Mouse (Mus musculus): ENCODE results near the gene Cacna2d3. TPM values are rescaled to one million over a fixed set of nuclear protein-coding genes. Genes with fewer than 3 reads are reported as not detected.

Cacna2d3 gene
- total and polyA plus RNA-seq, 3 experiments: 0.61 to 0.78 (median 0.70) TPM

DNA sequence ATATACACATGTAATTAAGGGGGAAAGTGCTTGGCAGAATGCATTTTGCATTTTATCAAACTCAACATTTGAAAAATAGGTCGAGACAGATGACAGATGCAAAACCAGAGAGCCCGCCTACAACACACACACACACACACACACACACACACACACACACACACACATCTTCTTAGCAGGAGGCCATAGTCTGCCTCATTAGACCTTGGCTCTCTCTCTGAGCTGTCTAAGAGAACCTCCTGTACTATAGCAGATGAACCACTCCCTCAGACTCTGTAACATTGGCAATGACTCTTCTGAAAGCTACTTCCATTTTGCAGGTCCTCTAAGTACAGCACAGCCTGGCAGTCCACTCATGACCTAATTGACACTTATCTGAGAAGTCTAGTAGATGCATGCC is 330.2 kb downstream of the Cacna2d3 start:
- Histone ChIP-seq H3K27me3 (ENCODE audit: control insufficient read depth, insufficient read depth, low read length) (no peaks in the 10 kb centered on the region), H3K27ac (no peak overlapping the region), H3K79me2 (replicated peaks; ENCODE audit: control insufficient read depth, insufficient read depth, low read length) (no peaks in the 10 kb centered on the region), H3K36me3 (ENCODE audit: control insufficient read depth, insufficient read depth, low read length) (no peaks in the 10 kb centered on the region), H3K4me1 (ENCODE audit: control insufficient read depth, insufficient read depth, low read length) (no peaks in the 10 kb centered on the region), H3K4me3 (no peak overlapping the region), H3K9ac (ENCODE audit: low read depth, low read length) (no peak overlapping the region)
- 90% methylated on average over 2 of the region's 2 CpGs for WGBS
- DNase-seq: no peak
- intact Hi-C loops (cut with DNase I): no loop called here
- TF ChIP-seq CTCF (IDR thresholded peaks at IDR 0.05): no peak
- TF ChIP-seq EP300 (IDR thresholded peaks at IDR 0.05; ENCODE audit: insufficient read depth, low read depth, low read length): no peak
- TF ChIP-seq POLR2A (IDR thresholded peaks at IDR 0.05; ENCODE audit: insufficient read depth, low read depth, low read length): no peak

- Histone ChIP-seq H3K4me1 (ENCODE audit: control insufficient read depth, insufficient read depth, low read length) (no peaks in the 10 kb centered on the region), H3K36me3 (ENCODE audit: control insufficient read depth, insufficient read depth, low read length) (no peaks in the 10 kb centered on the region), H3K79me2 (replicated peaks; ENCODE audit: control insufficient read depth, insufficient read depth, low read length) (no peaks in the 10 kb centered on the region), H3K4me3 (no peak overlapping the region), H3K27me3 (ENCODE audit: control insufficient read depth, insufficient read depth, low read length) (no peaks in the 10 kb centered on the region), H3K27ac (no peak overlapping the region), H3K9ac (ENCODE audit: low read depth, low read length) (no peak overlapping the region)
- no peak for TF ChIP-seq EP300 (IDR thresholded peaks at IDR 0.05; ENCODE audit: insufficient read depth, low read depth, low read length)
- TF ChIP-seq CTCF (IDR thresholded peaks at IDR 0.05): no peak
- TF ChIP-seq POLR2A (IDR thresholded peaks at IDR 0.05; ENCODE audit: insufficient read depth, low read depth, low read length): no peak
- intact Hi-C loops (cut with DNase I): no loop called here
- WGBS: 59% methylated on average over 3 of the region's 3 CpGs
- no peak for DNase-seq
These were observed 333.9 kb downstream of the Cacna2d3 start for GRCm38 (mm10) chr14:29387761-29388160.

DNA sequence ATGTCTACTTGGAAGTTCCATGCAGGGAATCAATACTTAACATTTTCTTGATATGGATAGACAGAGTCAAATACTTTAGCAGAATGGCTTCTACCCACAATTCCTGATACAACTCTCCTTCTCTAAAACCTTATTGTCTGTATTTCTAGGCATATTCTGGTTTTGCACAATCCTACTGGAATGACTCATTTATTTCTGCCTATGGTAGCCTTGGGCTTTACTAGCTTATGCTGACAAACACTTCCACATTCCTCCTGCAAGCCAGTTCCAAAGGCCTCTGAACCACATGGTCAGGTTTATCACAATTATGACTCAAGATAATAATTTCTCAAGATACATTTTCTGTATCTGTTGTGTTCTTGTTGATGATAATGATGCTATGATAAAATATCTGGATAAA is 336.2 kb downstream of the Cacna2d3 start:
- Histone ChIP-seq H3K4me3 (no peak overlapping the region), H3K27ac (no peak overlapping the region), H3K4me1 (ENCODE audit: control insufficient read depth, insufficient read depth, low read length) (no peaks in the 10 kb centered on the region), H3K36me3 (ENCODE audit: control insufficient read depth, insufficient read depth, low read length) (no peaks in the 10 kb centered on the region), H3K79me2 (replicated peaks; ENCODE audit: control insufficient read depth, insufficient read depth, low read length) (no peaks in the 10 kb centered on the region), H3K27me3 (ENCODE audit: control insufficient read depth, insufficient read depth, low read length) (no peaks in the 10 kb centered on the region), H3K9ac (ENCODE audit: low read depth, low read length) (no peak overlapping the region)
- DNase-seq: no peak
- TF ChIP-seq POLR2A (IDR thresholded peaks at IDR 0.05; ENCODE audit: insufficient read depth, low read depth, low read length) (no peak), EP300 (IDR thresholded peaks at IDR 0.05; ENCODE audit: insufficient read depth, low read depth, low read length) (no peak), CTCF (IDR thresholded peaks at IDR 0.05) (no peak)
- intact Hi-C loops (cut with DNase I): no loop called here

DNA sequence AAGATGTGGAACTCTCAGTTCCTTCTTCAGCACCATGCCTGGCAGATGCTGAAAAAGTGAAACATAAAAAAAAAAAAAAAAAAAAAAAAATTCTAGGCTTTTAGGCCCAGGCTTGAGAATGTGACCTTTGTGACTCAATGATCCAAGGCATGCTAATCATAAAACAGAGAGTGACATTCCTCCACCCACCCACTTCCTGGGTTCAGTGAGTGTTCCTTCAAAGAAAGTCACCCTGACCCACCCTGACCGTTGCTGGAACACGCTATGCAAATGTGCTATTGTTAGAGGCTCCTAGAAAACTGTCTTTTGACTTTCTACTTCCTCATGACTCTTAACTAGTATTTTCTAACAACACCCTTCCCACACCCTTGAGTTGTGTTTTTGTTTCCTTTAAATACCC is 338.9 kb downstream of the Cacna2d3 start:
- Histone ChIP-seq H3K4me1 (ENCODE audit: control insufficient read depth, insufficient read depth, low read length) (no peaks in the 10 kb centered on the region), H3K27ac (no peak overlapping the region), H3K4me3 (no peak overlapping the region), H3K36me3 (ENCODE audit: control insufficient read depth, insufficient read depth, low read length) (no peaks in the 10 kb centered on the region), H3K27me3 (ENCODE audit: control insufficient read depth, insufficient read depth, low read length) (no peaks in the 10 kb centered on the region), H3K9ac (ENCODE audit: low read depth, low read length) (no peak overlapping the region), H3K79me2 (replicated peaks; ENCODE audit: control insufficient read depth, insufficient read depth, low read length) (no peaks in the 10 kb centered on the region)
- intact Hi-C loops (cut with DNase I): no loop called here
- no peak for TF ChIP-seq EP300 (IDR thresholded peaks at IDR 0.05; ENCODE audit: insufficient read depth, low read depth, low read length)
- DNase-seq: no peak
- WGBS: 80% methylated on average over 2 of the region's 2 CpGs

DNA sequence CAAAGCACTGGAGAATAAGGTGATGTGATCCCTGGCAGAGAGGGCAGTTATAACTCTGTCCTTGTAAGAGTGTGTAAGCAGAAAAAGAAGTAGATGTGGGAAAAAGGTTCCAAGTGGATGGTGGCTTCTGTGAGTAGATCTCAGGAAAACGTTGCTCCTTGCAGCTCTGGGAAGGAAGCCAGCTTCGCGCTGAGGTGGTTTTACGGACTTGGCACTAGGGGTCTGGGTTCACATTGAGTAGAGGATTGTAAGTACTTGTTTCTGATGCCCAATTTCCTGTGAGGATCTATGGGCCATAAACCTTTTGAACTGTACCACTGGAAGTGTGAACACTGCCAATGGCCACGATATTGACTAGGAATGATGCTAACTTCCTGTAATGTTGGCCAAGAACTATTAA is 354.8 kb downstream of the Cacna2d3 start:
- TF ChIP-seq EP300 (IDR thresholded peaks at IDR 0.05; ENCODE audit: insufficient read depth, low read depth, low read length) (no peak), CTCF (IDR thresholded peaks at IDR 0.05) (no peak), POLR2A (IDR thresholded peaks at IDR 0.05; ENCODE audit: insufficient read depth, low read depth, low read length) (no peak)
- Histone ChIP-seq H3K27me3 (ENCODE audit: control insufficient read depth, insufficient read depth, low read length) (no peaks in the 10 kb centered on the region), H3K79me2 (replicated peaks; ENCODE audit: control insufficient read depth, insufficient read depth, low read length) (no peaks in the 10 kb centered on the region), H3K36me3 (ENCODE audit: control insufficient read depth, insufficient read depth, low read length) (no peaks in the 10 kb centered on the region), H3K9ac (ENCODE audit: low read depth, low read length) (no peak overlapping the region), H3K4me3 (no peak overlapping the region), H3K4me1 (ENCODE audit: control insufficient read depth, insufficient read depth, low read length) (no peaks in the 10 kb centered on the region), H3K27ac (no peak overlapping the region)
- no peak for DNase-seq
- WGBS: 60% methylated on average over 5 of the region's 5 CpGs
- intact Hi-C loops (cut with DNase I): no loop called here

- Histone ChIP-seq H3K27ac (no peak overlapping the region), H3K36me3 (ENCODE audit: control insufficient read depth, insufficient read depth, low read length) (no peaks in the 10 kb centered on the region), H3K4me3 (no peak overlapping the region), H3K27me3 (ENCODE audit: control insufficient read depth, insufficient read depth, low read length) (no peaks in the 10 kb centered on the region), H3K9ac (ENCODE audit: low read depth, low read length) (no peak overlapping the region), H3K79me2 (replicated peaks; ENCODE audit: control insufficient read depth, insufficient read depth, low read length) (no peaks in the 10 kb centered on the region), H3K4me1 (ENCODE audit: control insufficient read depth, insufficient read depth, low read length) (no peaks in the 10 kb centered on the region)
- TF ChIP-seq CTCF (IDR thresholded peaks at IDR 0.05) (no peak), POLR2A (IDR thresholded peaks at IDR 0.05; ENCODE audit: insufficient read depth, low read depth, low read length) (no peak), EP300 (IDR thresholded peaks at IDR 0.05; ENCODE audit: insufficient read depth, low read depth, low read length) (no peak)
- intact Hi-C loops (cut with DNase I): no loop called here
- no peak for DNase-seq
- WGBS: 29% methylated on average over 3 of the region's 3 CpGs
These were observed 359.2 kb downstream of the Cacna2d3 start for GRCm38 (mm10) chr14:29362448-29362847.
